Mouse (Mus musculus) 416B (cell line): ENCODE data around the gene Spib.

Experiments used
- DNase-seq: peaks from one replicate; pipeline ENCODE4 v3.0.0; 2011; ENCODE audit warnings: low read depth

Spib gene

DNA sequence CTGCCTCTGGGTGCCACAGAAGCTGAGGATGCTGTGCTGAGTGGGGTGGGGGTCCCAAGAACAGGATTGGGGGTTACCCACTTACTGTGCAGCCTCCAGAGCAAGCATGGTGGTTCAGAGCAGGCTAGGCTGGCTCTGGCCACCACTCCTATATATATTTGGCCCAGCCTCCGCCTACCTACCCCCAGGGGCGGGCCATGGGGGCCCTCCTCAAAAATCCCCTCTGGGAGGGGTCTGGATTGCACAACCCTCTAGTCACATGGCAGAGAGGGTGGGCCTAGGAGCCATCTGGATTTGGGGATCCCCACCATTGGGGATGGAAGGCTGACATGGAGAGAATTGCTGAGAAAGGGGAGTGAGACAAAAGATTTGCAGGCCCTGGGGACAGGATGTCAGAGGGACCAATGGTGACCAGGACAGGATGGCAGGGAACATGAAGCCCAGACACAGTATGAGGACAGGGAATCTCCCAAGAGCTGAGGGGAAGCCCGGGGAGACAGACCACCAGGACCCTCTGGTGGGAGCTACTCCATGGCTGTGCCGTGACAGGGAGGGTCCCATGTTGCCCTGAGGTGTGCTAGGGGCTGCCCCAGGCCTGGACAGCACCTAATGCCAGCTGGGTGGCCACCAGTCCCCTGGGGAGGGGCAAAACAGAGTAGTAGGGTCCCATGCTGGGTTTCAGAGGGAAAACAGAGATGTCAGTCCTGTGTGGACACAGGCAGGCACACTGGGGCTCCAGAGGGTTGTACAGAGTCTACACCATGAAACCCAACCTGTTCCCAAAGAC, at the start of gene Spib:
Spib (minus strand) TSS at position 126 of the 787 bp plus-strand sequence.
- DNase-seq, result no peak

- DNase-seq, result no peak
Observed at GRCm38 (mm10) chr7:44581637-44582036, 49.8 kb upstream of the Spib start.

DNA sequence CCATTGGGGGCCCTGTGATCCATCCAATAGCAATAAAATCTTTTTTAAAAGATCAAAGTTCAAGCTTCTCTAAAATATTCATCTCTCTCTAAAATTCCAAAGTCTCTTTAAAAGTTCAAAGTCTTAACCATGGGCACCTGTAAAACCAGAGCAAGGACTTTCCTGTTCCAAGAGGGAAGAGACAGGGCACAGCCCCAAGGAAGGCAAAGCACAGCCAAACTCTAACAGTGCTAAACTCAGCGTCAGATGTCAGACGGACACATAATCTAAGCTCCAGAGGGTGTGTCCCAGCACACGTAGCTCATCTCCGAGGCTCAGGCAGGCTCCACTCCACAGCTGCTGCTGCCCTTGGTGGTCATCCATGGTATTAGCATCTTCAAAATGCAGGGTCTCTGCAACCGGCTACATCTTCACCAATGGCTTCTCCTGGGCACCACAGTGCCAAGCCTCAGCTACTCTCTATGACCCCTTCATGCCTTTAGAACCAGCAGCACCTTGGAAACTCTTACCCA, 44.5 kb upstream of the Spib start:
- DNase-seq, result no peak

- DNase-seq, result peak; percentile 51
Observed at GRCm38 (mm10) chr7:44572956-44573484, 41.1 kb upstream of the Spib start.

GRCm38 (mm10) chr7:44572213-44572701, 40.4 kb upstream of the Spib start, which contains the start of gene Napsa:
Gene Napsa (plus strand): TSS chr7:44572380.
- peak; percentile 94 for DNase-seq

GRCm38 (mm10) chr7:44571811-44572210, 39.9 kb upstream of the Spib start:
- no peak for DNase-seq

DNA sequence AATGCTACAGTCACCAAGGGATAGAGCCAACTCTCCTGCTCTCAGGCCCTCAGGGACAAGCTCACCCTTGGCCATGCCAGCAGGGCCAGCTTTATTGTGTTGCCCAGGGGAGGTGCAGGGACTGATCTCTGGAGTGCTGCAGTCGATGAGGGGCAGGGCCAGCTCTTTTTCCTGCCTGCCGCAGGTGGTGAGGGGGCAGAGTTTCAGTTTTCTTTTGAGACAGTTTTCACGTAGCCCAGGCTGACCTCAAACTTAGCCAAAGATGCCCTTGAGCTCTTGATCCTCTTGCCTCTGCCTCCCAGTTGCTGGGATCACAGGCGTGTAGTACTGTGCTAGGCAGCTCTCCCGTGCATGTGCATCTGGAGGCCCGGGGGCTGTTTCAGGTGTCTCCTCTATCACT, 39.1 kb upstream of the Spib start:
- DNase-seq, result no peak

DNA sequence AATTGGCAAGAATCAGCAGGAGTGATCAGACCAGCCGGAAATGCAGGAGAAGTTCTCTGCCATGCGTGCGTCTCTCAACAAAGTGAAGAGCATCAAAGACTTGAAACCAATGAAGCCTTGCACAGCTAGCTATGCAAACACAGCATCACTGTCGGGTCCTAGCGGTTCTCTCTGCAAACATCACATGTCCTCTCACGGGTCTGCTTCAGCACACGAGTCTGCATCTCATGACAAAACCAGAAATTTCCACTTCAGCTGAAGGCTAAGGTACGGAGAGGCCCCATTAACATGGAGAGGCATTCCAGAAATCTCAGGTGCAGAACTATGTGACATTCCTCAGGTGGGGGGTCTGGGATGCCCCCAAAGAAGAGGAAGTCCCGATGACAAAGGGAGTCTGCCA, 36.9 kb upstream of the Spib start:
- DNase-seq, result no peak

DNA sequence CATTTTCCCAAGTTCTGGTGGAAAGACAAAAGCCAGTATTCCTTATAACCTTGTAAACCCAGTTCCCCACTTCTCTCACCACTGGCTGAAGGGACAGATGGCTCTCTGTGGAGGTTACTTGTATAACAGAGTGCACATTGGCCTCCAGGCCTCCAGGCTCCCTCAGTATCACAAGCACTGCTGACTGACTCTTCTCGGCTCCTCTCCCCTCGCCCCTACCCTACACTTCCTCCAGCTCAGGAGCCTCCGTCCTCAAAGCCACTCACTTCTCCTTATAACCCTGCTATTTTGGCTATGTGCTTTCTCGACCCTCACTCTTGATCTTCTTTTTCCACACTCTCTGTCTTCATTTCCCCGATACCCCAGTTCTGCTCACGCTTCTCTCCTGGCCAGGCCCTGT, 33.5 kb upstream of the Spib start:
- peak; percentile 45 for DNase-seq

GRCm38 (mm10) chr7:44564486-44564885, 32.6 kb upstream of the Spib start:
- no peak for DNase-seq

- DNase-seq, result no peak
Observed at GRCm38 (mm10) chr7:44563284-44563683, 31.4 kb upstream of the Spib start.

- peak; percentile 89 for DNase-seq
Observed at GRCm38 (mm10) chr7:44560435-44561400, 28.8 kb upstream of the Spib start.

GRCm38 (mm10) chr7:44557629-44558028, 25.8 kb upstream of the Spib start:
- no peak for DNase-seq

DNA sequence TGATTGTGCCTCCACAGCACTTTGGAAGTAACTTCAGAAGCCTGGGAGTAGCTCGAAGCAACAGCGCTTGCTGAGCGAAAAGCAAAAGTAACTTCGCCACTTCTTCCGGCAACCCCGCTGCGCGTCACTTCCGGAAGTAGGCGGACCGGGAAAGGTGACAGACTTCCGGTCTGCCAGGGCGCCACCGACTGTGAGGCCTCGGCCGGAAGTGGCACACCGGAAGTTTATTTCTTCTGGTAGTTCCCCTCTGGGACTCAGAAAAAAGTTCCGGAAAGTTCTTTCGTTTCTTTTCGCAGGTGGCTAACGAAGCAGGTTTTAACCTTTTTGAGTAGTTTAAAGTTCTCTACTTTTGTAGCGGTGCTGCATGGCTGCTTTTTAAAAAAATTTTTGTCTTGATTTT, 22.0 kb upstream of the Spib start, which contains the start of gene Nr1h2:
Nr1h2 (minus strand) TSS at position 126 of the 400 bp plus-strand sequence.
- DNase-seq, result peak; percentile 98

DNA sequence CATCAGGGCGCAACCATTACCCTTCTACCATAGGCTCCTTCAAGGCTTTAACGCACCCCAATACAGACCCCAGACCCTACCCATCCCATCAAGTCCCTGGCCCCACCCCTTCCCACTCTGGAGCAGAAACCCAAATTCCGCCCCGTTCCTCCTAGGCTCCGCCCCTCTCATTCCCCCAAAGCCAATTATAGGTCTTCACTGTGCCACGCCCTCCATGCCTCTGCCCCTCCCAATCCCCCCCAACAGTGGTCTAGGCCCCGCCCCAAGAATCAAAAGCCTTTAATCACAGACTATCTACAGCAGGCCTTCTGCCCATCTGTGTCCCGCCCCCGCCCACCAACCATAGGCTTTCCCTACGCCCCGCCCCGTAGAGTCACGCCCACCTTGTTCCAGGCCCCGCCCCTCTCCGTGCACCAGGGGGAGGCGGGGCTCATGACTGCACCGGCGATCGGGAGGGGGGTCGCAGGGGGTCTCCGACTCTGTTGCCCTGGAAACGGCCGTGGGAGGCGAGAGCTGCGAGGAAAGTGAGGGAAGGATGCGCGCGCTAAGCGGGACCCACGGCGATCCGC, 21.4 kb upstream of the Spib start:
- peak; percentile 97 for DNase-seq

DNA sequence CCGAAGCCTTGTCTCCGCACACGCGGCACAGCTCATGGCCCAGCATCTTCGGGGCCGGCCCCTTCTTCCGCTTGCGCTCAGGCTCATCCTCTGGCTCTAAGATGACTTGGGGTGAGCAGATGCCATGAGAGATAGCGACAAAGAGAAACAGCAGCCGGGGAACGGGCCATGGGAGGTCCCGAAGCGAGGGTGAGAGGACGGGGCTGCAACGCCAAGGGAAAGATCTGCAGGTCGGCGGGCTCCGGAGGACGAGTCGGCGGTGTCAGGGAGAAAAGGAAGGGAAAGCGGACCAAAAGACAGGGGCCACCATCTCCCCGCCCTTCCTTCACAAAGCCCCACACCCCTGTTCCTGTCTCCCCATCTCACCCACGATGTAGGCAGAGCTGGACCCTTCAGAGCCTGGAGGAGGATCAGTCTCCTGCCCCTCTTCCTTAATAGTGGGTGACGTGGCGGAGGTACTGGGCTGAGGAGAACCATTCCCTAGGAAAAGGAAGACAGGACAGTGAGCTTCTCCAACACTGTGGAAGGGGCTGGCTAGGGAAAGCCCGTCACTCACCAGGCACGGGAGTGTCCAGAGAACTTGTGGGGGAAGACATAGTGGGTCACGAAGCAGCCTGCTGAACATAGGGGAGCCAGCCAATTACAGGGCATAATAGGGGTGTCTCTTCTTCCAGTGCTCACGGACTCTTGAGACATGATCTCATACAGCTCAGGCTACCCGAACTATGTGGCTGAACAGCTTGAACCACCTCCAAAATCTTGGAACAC, 20.5 kb upstream of the Spib start:
- DNase-seq, result no peak

- DNase-seq, result no peak
Observed at GRCm38 (mm10) chr7:44551731-44552130, 19.9 kb upstream of the Spib start.

GRCm38 (mm10) chr7:44551301-44551700, 19.4 kb upstream of the Spib start:
- no peak for DNase-seq

DNA sequence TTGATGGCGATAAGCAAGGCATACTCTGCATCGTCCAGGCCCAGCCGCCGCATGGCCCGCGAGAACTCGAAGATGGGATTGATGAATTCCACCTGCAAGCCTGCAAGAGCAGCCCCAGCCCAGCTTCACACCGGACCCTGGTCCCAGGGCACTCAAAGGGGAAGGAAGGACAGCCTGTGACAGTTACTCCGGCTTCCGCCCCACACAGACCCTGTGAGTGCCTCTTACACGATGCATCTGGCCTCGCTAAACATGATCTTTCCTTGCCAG, 18.5 kb upstream of the Spib start:
- DNase-seq, result no peak

GRCm38 (mm10) chr7:44549621-44550408, 17.9 kb upstream of the Spib start:
- no peak for DNase-seq
